Mouse (Mus musculus): Measurements from ENCODE around the gene Rhoa. TPM values are rescaled to one million over a fixed set of nuclear protein-coding genes. Genes with fewer than 3 reads are reported as not detected.
A peak's percentile ranks its signal among the peaks of the same experiment; 100 is the strongest.

The Rhoa gene
- polyA plus RNA-seq, 1 experiment from 2014 or later, result 427 TPM

GRCm38 (mm10) chr9:108379294-108379693, 73.4 kb downstream of the Rhoa start:
- Histone ChIP-seq H3K9me3 (ENCODE audit: control insufficient read depth, low read length) (no peaks in the 10 kb centered on the region), H3K4me1 (ENCODE audit: control insufficient read depth, insufficient read depth, low read length) (peaks cover 9% of the 10 kb centered on the region), H3K9ac (ENCODE audit: low read depth, low read length) (no peak overlapping the region), H3K4me3 (ENCODE audit: low read length) (no peak overlapping the region), H3K27ac (ENCODE audit: low read length) (peak overlapping the region; percentile 37; the same call in 1 of the 2 replicates), H3K4me2 (ENCODE audit: low read depth, low read length) (no peak overlapping the region), H3K27me3 (replicated peaks; ENCODE audit: control insufficient read depth, insufficient read depth, low read length) (no peaks in the 10 kb centered on the region), H3K36me3 (ENCODE audit: control insufficient read depth, insufficient read depth, low read length) (peaks cover 18% of the 10 kb centered on the region)
- ATAC-seq, result peak; percentile 54
- 78% methylated on average over 4 of the region's 4 CpGs for WGBS

- no peak overlapping the region for H3K4me2 ChIP-seq (ENCODE audit: low read depth, low read length)
- H3K27ac ChIP-seq (ENCODE audit: low read length), result no peak overlapping the region
- 97% methylated on average over 9 of the region's 9 CpGs for WGBS
- no peaks in the 10 kb centered on the region for H3K9me3 ChIP-seq (ENCODE audit: control insufficient read depth, low read length)
- no peak for ATAC-seq
- peaks cover 16% of the 10 kb centered on the region for H3K36me3 ChIP-seq (ENCODE audit: control insufficient read depth, insufficient read depth, low read length)
- H3K4me3 ChIP-seq (ENCODE audit: low read length), result no peak overlapping the region
- H3K27me3 ChIP-seq (replicated peaks; ENCODE audit: control insufficient read depth, insufficient read depth, low read length), result no peaks in the 10 kb centered on the region
- H3K9ac ChIP-seq (ENCODE audit: low read depth, low read length), result no peak overlapping the region
- H3K4me1 ChIP-seq (ENCODE audit: control insufficient read depth, insufficient read depth, low read length), result peaks cover 9% of the 10 kb centered on the region
These were observed 75.5 kb downstream of the Rhoa start for GRCm38 (mm10) chr9:108381382-108381781.

- H3K27me3 ChIP-seq (replicated peaks; ENCODE audit: control insufficient read depth, insufficient read depth, low read length), result no peaks in the 10 kb centered on the region
- H3K4me2 ChIP-seq (ENCODE audit: low read depth, low read length), result no peak overlapping the region
- peaks cover 16% of the 10 kb centered on the region for H3K36me3 ChIP-seq (ENCODE audit: control insufficient read depth, insufficient read depth, low read length)
- H3K4me3 ChIP-seq (ENCODE audit: low read length), result no peak overlapping the region
- no peaks in the 10 kb centered on the region for H3K9me3 ChIP-seq (ENCODE audit: control insufficient read depth, low read length)
- peak; percentile 43; the same call in 1 of the 2 replicates for ATAC-seq
- WGBS, result 52% methylated on average over 7 of the region's 7 CpGs
- no peak overlapping the region for H3K27ac ChIP-seq (ENCODE audit: low read length)
- H3K4me1 ChIP-seq (ENCODE audit: control insufficient read depth, insufficient read depth, low read length), result no peaks in the 10 kb centered on the region
- no peak overlapping the region for H3K9ac ChIP-seq (ENCODE audit: low read depth, low read length)
These were observed 79.1 kb downstream of the Rhoa start for GRCm38 (mm10) chr9:108385006-108385405.

- Histone ChIP-seq H3K4me2 (ENCODE audit: low read depth, low read length) (no peak overlapping the region), H3K9me3 (ENCODE audit: control insufficient read depth, low read length) (no peaks in the 10 kb centered on the region), H3K4me3 (ENCODE audit: low read length) (no peak overlapping the region), H3K4me1 (ENCODE audit: control insufficient read depth, insufficient read depth, low read length) (no peaks in the 10 kb centered on the region), H3K9ac (ENCODE audit: low read depth, low read length) (no peak overlapping the region), H3K36me3 (ENCODE audit: control insufficient read depth, insufficient read depth, low read length) (peaks cover 18% of the 10 kb centered on the region), H3K27me3 (replicated peaks; ENCODE audit: control insufficient read depth, insufficient read depth, low read length) (no peaks in the 10 kb centered on the region), H3K27ac (ENCODE audit: low read length) (no peak overlapping the region)
- no peak for ATAC-seq
- 86% methylated on average over 4 of the region's 4 CpGs for WGBS
These were observed 80.9 kb downstream of the Rhoa start for GRCm38 (mm10) chr9:108386816-108387215.

Other genes with a start within 250 kb of the Rhoa start
- gene Mst1, start 225.7 kb upstream of the Rhoa start, polyA plus RNA-seq (2015; fragmentation: Nextera tagmentation; extraction: Ambion mirVana), result 1.8 and 2.0 TPM in 2 replicates
- 20.3 and 22.3 TPM in 2 replicates for gene Rnf123, start 222.8 kb upstream of the Rhoa start, polyA plus RNA-seq (2015; fragmentation: Nextera tagmentation; extraction: Ambion mirVana)
- 105 and 109 TPM in 2 replicates for gene Apeh, start 211.5 kb upstream of the Rhoa start, polyA plus RNA-seq (2015; fragmentation: Nextera tagmentation; extraction: Ambion mirVana)
- gene Bsn, start 115.7 kb upstream of the Rhoa start, polyA plus RNA-seq (2015; fragmentation: Nextera tagmentation; extraction: Ambion mirVana), result 5.4 TPM in 2 replicates
- gene Dag1, start 42.2 kb upstream of the Rhoa start, polyA plus RNA-seq (2015; fragmentation: Nextera tagmentation; extraction: Ambion mirVana), result 67.9 and 76.8 TPM in 2 replicates
- gene Nicn1, start 15.7 kb upstream of the Rhoa start, polyA plus RNA-seq (2015; fragmentation: Nextera tagmentation; extraction: Ambion mirVana), result 24.6 and 29.1 TPM in 2 replicates
- 15.5 TPM in 2 replicates for gene Amt, start 9.3 kb upstream of the Rhoa start, polyA plus RNA-seq (2015; fragmentation: Nextera tagmentation; extraction: Ambion mirVana)
- gene Tcta, start within 50 bp of the Rhoa start, polyA plus RNA-seq (2015; fragmentation: Nextera tagmentation; extraction: Ambion mirVana), result 40.9 and 45.1 TPM in 2 replicates
- gene Gpx1, start 32.8 kb downstream of the Rhoa start, polyA plus RNA-seq (2015; fragmentation: Nextera tagmentation; extraction: Ambion mirVana), result 1,298 and 1,315 TPM in 2 replicates
- 84.4 and 92.1 TPM in 2 replicates for gene Usp4, start 41.7 kb downstream of the Rhoa start, polyA plus RNA-seq (2015; fragmentation: Nextera tagmentation; extraction: Ambion mirVana)
- 0.49 and 0.55 TPM in 2 replicates for gene 1700102P08Rik, start 86.7 kb downstream of the Rhoa start, polyA plus RNA-seq (2015; fragmentation: Nextera tagmentation; extraction: Ambion mirVana)
- 1.1 TPM in 2 replicates for gene Ccdc36, start 122.4 kb downstream of the Rhoa start, polyA plus RNA-seq (2015; fragmentation: Nextera tagmentation; extraction: Ambion mirVana)
- gene BC048562, start 130.4 kb downstream of the Rhoa start, polyA plus RNA-seq (2015; fragmentation: Nextera tagmentation; extraction: Ambion mirVana), result not detected in 2 replicates
- 49.2 and 53.5 TPM in 2 replicates for gene Ccdc71, start 154.4 kb downstream of the Rhoa start, polyA plus RNA-seq (2015; fragmentation: Nextera tagmentation; extraction: Ambion mirVana)
- gene Klhdc8b, start 155.5 kb downstream of the Rhoa start, polyA plus RNA-seq (2015; fragmentation: Nextera tagmentation; extraction: Ambion mirVana), result 44.7 and 49.6 TPM in 2 replicates
- gene Lamb2, start 173.6 kb downstream of the Rhoa start, polyA plus RNA-seq (2015; fragmentation: Nextera tagmentation; extraction: Ambion mirVana), result 26.6 and 33.6 TPM in 2 replicates
- gene Usp19, start 184.5 kb downstream of the Rhoa start, polyA plus RNA-seq (2015; fragmentation: Nextera tagmentation; extraction: Ambion mirVana), result 35.7 and 42.8 TPM in 2 replicates
- 111 and 118 TPM in 2 replicates for gene Qars, start 201.6 kb downstream of the Rhoa start, polyA plus RNA-seq (2015; fragmentation: Nextera tagmentation; extraction: Ambion mirVana)
- gene Qrich1, start 210.7 kb downstream of the Rhoa start, polyA plus RNA-seq (2015; fragmentation: Nextera tagmentation; extraction: Ambion mirVana), result 90.2 and 93.4 TPM in 2 replicates